Mouse (Mus musculus): Measurements from ENCODE around the gene March1.
"Not testable (repeated sequence)": the region's sequence is repeated elsewhere in the genome, so short reads cannot be mapped to it uniquely, and the experiment has no call there.

Gene March1

DNA sequence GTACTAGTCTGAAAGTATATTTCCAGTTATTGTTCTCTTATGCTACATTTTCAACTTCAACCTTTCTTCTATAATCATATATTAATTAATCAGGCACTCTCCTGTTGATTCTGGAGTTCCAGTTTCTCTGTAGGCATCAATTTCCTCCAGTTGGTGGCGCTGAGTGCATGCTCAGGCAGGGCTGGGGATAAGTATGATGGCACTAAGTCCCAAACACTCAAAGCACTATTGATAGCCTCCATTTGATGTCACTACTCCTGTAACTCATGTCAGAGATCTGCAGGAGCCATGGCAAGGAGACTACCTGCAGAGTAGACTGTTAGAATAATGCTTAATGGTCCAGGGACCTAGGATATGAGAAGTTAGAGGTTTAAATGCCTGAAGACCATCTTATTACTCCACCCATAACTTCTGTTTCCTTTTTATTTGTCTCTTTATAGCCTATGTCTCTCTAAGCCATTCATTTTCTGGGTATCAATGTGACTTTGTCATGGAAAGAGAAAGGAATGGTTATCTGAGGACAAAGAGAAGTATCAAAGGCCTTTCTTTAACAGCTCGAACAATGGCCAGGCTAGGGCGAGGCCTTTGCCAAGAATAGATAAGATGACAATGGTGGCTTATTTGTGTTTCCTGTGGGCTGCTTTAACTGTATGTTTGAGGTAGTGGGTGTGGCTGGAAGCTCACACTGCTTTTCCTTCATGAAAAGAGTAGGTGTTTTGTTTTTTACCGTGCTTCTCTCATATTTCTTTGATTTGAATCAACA, 705.5 kb downstream of the March1 start:
- peak; percentile 28 to 40 for DNase-seq

DNA sequence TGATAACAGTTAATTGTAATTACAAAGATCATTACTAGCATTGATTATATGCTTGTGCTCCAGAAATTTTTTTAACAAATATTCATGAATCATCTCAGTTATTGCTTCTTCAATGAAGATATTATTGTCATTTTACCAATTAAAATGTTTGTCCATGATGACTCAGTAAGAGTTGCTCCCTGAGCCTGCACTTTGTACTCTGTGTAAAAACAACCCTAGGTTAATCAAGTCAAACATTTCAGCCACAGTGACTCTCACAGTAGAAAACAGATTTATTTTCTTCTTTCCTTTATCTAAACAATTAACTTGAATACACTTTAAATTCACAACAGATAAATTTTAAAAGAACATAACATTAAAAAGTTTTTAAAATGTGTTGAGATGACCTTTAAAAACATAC, 708.7 kb downstream of the March1 start:
- DNase-seq, result no peak

DNA sequence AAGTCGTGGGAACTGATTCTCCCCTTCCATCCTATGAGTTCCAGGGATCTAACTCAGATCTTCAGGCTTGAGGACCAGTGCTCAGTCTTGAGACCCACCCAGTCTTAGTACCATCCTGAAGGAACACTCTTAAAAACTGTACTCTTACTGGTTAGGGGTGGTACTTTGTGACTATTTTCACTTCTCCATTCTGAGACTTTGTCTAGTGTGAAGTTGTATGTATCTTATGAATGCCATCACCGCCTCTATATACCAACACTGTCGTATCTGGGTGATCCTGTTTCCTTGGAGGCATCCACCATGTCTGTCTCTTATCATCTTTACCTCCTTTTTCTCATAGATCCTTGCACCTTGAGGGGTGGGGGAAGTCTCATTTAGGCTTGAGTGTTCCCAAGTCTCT, 714.5 kb downstream of the March1 start:
- no peak for DNase-seq

DNA sequence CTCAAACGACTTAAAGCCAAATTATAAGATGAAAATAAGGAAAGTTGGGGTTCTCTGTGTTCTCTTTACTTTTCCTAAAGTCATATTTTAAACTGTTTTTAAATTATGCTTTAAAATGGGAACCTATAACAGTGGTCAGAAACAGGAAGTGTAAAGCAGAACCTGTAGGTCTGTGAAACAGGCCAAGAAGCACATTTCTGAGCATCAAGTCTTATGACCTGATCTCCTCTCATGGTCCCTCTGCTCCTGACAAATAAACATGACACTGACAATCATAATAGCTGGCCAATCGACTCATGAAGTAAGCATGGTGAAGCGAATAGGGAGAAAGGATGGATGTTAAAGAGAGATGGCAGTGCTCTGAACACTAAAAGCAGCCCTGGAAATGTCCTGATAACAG, 716.6 kb downstream of the March1 start:
- DNase-seq, result no peak

DNA sequence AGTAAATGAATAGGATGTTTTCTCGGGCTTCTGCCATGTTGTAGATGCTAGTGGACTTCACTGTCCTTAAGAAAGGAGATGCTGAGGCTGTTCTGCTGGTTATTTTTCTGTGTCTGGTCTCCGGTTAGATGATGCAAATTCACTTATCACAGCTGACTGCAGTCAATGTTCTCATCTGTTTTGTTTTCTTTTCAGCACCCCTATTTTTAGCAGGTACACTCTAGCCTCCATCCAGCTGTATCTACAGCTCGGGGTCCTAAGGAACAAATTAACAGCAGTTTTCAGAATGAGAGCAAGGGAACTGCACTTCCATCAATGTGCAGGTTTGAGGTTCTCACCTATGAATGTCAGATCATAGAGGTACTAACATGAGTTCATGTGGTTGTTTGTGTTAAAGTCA, 721.9 kb downstream of the March1 start:
- no peak for DNase-seq

DNA sequence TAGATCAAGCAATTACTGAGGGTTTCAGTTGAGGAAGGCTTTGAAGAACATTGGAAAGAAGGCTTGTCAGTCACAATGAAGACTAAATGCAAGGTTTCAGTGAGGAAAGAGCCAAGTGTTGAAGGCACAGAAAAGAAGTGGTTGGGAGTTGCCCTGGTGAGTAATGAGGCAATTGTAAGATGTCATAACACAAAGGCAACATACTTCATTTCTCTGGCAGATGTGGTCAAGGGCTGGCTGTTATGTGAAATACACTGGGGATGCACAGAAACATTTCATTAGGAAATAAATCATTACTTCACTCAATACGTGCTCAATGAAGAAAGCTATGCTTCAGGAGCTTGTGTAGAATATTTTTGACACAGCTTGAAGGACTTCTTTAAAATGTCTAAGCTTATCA, 725.2 kb downstream of the March1 start:
- no peak for DNase-seq

DNA sequence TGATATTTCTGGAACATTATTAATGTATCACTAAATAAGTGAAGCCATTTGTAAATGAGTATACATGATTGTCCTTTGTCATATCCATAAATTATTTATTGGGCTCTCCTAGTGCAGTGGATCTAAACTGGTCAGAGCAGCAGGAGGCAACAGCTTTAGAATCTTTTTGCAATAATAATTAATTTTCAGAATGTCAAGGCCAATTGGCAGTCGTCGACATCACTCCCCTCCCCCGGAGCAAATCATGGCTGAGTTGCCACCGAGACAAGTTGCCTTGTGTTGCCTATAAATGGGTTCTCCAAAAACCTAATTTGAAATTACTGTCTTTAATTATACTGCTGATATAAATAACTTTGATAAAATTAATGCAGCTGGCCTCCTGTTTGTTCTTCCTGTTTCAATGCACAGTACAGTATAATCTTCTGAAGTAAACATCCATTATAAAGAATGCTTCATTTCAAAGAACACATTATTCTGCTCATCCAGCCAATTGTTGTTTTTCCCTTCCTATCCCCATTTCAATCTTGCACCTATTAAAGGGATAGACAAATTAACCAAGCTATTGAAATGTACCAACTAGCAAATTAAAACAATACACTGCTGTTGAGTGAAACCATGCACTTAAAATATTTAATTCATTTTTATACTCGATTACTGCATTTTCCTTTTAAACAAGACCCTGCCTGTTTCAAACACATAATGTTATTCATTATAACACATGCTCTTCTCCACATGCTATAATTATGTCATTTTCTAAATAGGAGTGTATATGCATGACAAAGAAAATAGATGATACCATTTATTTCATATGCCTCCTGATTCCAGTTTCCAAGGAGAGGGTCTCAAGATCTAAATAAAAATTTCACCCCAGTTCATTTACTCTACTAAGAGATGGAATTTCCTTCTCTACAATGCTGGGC, 745.4 kb downstream of the March1 start:
- peak; percentile 58 to 61 for DNase-seq

DNA sequence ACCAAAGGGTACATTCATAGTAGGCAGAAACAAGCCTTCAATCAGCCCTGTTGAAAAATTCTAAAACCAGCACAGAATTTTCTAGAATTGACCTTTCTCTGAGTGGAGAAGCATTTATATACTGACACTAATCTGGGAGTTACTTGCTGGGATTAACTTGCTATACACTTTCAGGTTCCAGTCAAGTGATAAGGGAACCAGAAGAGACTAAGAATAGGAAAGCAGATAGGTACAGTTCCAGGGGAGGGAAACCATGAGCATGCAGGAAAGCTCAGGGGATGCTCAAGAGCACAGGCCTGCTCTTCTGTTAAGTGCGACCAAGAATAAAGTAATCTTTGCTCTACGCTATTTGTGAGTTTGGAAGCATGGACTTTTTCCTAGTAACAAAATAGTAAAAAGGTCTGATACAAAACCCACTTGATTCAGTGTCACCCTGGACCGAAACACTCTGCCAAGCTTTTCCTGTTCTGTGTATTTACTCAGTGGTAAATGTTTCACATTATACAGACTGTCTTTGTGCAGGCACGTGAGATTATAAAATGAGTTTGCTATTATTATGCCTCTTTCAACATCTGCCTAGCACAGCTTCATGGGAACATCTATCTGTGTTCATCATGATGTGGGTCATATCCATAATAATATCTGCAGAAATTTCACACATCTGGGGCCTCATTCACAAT, 766.1 kb downstream of the March1 start:
- no peak for DNase-seq

DNA sequence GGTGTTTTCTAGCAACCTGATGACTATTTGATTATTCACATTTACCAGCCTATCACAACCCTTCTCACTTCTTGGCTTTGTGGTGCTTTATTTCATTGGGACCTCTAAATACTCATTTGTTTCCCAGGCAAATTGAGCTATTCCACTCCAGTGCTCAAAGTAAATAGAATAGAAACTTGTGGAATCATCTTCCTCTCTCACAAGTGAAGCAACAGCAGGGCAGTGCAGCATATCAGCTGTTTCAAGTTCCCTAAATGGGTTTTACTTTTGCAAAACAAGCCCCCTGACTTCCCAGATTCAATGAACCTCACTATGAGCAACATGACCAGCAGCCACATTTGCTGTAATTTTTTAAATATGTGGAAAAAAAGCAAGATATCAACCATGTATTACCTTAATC, 768.3 kb downstream of the March1 start:
- DNase-seq, result no peak

DNA sequence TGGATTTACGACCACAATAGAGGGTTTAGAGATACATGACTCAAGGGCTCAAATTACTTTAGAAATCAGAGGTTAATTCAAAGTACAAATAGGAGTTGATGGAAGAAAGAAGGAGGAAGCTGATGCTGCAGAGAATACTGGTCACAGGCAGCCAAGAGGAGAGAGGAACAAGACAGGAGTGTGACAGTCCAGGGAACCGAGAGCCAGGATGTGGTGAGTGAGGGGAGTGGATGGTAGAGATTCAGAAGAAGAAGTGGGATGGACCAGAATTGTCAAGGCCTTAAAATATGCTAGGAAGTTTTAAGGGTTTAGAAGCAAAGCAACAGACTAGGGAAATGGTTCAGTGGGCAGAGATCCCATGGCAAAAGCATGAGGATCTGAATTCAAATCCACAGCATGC, 771.0 kb downstream of the March1 start:
- DNase-seq, result no peak

DNA sequence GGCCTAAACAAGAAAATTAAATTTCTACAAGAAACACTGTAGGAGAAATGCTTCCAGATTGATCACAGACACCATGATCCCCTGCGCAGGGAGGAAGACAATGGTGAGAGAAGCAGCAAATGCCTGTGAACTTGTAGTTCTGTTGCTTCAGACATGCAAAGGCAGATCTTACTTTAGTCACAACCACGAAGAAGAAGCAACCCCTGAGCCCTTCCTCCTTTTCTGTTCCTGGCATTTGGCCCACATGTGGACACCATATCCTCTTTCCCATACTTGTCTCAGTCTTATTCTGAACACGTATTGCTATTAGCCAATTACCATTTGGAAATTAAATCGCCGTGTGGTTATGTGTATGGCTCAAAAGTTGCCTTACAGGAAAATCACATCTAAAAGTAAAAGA, 773.9 kb downstream of the March1 start:
- no peak for DNase-seq

DNA sequence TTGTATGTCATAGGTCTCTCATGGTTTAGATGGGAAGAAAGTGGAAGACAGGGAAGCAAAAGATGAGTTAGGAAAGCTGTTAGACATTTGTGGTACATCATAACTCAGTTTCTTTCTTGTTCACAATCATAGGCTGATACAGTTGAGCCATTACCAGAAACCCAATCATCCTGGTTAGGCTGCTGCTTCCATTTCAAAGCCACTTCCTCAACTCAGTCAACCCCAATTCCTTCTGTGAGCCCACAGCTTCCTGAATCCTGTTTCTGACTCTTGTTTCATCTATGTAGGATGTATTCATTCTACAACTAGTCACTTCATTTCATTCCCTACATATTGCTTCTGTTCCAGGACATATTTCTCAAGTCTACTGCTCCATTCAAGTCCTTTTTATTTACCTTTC, 775.2 kb downstream of the March1 start:
- DNase-seq, result no peak

DNA sequence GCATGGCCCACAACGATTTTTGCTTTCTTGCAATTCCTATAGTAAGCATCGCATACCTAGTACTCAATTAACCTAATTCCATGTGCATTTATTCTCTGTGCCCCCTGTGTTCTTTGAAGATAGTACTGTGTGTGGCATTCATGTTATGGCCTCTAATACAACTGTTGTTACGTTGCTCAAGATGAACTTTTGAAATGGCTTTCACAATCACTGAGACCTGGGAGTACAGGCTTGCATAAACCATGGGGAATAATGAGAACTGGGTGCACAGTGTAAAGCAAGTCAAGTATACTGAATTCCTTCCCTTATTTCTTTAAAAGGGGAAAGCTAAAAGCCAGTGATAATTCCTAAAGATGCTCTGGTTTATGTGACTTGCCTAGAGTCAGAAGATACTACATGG, 776.4 kb downstream of the March1 start:
- no peak for DNase-seq

DNA sequence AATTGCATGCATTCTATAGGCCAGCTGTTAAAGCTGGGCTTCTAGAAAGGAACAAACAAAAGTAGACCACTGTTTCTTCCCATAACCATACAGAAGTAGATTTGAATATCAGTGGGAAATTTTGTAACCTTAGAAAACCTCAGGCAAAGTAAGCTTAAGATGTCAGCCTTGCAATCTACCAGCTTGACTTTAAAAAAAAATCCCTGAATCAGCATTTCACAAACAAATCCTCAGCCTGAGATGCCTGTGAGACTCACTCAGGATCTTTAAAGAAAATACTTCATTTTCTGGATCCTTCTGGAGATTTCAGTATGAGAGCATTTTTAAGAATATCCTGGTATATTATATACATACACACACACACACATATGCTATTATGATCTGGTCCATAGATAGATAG, 780.1 kb downstream of the March1 start:
- DNase-seq, result no peak

DNA sequence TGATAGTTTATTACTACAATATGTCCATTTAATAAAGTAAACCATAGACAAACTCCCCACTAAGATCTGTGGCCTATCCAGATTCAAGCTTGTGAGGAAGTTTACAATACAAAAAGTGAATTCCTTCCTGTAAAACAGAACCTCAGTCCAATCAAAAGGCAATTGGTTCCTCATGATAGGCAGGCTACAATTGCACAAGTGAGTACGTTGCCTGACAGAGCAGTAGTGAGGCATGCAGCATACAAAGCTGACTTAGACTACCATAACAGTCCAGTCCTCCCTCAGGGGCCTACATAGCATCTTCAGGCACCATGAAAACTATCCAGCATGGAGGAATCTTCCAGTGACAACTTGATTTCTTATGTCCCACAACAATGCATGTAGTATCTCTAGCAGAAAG, 782.4 kb downstream of the March1 start:
- DNase-seq, result no peak

DNA sequence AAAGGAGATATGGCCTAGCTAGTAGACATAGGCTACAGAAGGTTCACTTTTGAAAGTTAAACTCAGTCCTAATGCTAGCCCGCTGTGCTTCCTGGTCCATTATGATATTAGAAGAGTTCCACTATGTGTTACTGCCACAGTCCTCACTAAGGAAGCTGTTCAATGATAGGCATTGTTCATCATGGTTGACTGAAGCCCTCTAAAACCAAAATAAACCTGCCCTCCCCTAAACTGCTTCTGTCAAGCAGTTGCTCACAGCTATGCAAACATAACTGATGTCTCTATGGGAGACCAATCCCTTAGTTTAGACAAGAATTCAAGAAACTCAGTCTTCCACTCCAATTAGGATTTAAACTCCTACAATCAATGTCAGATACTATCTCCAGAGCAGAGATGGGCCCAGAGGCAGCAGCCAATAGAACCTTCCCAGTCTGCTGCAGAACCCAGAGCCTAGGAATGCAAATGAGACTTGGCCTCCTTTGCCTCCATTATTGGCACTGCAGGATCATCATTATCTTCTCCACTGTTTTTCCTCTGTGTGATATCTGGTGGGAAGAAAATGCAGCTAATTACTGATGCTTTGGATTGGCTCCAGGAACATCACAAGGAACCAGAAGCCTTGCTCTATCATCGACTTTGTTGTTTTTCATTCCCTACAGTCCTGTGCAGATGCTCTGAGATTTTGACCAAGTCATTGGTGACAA, 787.2 kb downstream of the March1 start:
- DNase-seq, result no peak

DNA sequence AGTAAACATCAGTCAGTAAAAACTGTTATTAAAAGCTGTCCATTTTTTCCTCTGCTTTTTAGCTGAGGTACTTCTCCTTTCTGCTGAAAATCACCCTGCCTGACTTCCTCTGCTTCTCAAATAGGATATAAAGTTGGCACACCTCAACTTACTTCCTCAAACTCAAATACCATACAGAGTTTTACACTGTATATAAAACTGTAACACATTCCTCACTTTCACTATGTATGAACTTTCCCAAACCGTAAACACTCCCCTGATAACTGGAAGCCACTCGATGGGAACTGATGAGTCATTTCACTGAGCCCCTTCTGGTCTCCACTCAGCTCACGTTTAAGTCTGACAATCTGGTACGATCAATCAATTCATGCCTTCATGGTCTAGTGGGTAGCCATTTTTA, 788.1 kb downstream of the March1 start:
- DNase-seq, result not testable (repeated sequence)

DNA sequence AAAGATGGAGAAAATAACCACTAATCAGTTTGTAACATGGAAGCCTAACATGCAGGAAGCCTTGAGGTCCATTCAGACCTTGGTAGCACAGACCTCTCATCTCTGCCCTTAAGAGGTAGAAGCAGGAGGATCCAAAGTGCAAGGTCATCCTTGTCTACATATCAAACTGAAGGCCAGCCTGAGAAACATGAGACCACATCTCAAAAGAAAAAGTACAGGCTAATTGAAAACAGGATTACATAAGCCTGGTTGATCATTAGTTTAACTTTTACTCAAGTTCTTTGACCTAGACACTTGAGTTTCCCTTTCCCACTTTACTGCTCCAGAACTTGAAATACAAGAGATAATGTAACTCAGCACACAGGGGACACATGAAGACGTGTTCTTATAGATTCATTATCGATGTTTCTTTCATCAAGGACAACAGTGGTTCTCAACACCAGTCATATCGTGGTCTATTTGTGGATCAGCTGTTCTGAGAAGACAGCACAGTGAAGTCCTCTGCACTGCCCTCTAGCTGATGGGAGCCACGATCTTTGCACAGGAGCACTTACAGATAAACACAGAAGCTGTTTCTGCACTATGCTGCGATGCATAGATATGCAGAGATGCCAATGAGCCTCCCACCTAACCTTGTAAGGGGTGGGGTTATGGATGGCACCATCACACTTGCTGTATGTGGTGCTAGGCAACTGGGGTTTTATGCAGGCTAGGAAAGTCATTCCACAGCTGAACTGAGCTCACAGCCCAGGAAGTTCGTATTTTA, 789.1 kb downstream of the March1 start:
- DNase-seq, result no peak

DNA sequence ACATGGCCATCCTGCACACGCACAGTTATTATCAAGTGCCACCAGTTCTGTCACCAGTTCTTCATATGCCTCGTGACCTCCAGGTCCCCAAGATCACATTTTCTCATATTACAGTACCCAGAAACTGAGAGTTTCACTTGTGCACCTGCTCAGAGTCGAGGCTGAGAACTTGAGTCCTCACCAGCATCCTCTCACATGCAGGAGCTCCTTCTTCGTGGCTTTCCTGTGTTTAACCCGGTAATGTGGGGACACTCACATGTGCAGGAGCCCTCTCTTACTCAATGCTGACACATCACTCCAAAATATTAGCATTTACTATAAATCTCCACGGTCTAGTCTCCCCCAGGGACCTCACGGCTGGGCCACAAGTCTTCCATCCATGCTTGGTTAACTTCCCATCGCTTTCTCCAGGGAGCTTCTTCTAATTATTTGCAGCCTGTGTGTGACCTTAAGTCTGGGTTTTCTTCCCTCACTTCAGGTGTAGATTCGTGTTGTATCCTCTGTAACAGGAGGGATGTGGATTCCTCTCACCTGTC, 792.4 kb downstream of the March1 start:
- DNase-seq, result no peak

DNA sequence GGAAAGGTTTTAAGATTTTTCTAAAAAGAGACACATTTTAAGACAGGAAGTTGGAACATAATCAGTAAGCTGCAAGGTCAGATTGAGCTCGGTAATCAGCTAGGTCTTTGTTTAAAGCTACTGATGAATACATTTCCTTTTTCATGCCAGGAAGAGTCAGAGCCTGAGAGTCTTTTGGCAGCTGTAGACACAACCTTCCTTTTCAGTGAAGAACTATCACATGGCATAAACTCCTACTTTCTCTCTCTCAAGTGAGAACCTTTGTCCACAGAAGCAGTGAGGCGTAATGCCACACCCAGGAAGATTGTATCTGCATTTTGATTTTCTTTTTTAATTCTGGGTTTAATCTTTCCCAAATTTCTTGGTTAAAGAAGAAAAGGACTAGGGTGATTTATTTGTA, 795.4 kb downstream of the March1 start:
- DNase-seq, result no peak

DNA sequence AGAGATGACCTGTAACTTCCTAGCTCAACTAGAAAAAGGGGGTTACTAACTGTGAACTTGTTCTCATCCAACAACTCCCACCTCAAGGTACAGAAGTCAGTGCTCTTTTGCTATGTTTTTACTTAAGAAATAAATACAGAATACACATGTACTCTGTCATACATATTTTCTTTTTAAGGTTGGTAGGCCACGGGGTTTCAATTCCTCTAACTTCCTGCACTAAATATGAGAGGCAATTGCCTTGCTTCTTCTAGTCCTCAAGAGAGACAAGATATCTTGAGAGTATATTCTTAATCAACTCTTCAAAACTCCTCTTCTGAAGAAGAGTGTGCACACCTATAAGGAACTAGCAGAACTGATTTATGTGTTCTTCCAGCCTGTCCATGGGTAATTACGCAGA, 797.5 kb downstream of the March1 start:
- DNase-seq, result no peak

DNA sequence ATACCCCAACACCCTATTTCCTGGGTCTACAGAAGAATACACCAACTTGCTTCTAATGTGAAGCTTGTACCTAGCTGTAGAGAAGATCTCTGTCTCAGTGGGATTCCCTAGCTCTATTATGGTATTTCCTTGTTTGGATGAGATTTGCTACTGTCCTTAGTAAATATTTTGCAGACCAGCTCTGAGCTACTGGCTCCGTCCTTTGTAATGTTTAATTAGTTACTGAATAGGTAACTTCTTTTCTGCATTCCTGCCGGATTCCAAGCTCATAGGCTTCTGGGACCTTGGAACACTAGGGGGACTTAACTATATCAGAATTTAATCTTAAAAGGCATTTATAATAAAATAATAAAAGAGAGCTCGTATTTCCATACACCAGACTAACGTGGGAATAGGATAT, 799.9 kb downstream of the March1 start:
- DNase-seq, result not testable (repeated sequence)
